In the genomic region with DNA sequence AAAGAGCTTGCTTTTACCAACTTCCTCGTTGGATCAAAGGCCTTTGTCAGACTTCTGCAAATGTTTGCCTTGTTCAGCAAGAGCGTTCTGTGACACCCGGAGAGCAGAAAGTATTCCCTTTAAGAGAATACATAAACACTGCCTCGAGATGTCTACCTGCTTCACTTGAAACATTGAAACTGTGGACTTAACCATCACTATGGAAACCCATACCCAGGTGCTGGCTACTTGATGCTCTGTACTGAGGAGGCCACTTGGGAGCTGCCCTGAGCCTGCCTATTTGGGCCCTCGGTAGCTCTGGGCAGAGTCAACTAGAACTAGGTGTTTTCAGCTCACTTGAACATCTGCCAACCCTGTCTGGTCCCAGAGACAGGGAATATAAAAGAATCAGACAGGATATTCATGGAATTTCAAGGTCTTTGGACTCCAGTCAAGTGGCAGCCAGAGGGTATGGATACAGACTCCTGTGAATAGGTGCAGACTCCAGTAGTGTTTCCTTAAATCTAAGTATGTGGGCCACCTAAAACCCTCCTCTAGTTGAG, we compare ENCODE assay signal across 11 mouse cellular contexts.
DNase-seq lines count a peak whose midpoint lies in the region; ATAC-seq lines count a peak whose summit lies in the region.
"Had no signal": no experiment of that assay in that cellular context is flagged by ENCODE, and none has a peak within 500 bp of the region (broad histone marks: within the 10 kb centered on the region; RNA-seq: fewer than 3 reads in every experiment).

No protein-coding gene starts in this region.

- no peaks in the 10 kb centered on the region for H3K36me3 ChIP-seq in heart, embryonic 15.5 days
- 0 out of 2 replicates have a peak, but pooled peaks cover under 1% of the 10 kb centered on the region for H3K36me3 ChIP-seq in heart, embryonic 11.5 days (ENCODE audit: control insufficient read depth, insufficient read depth, low read length)
- no peaks in the 10 kb centered on the region for H3K36me3 ChIP-seq in midbrain, embryonic 14.5 days (ENCODE audit: control insufficient read depth, insufficient read depth, low read length)
- no peaks in the 10 kb centered on the region for H3K36me3 ChIP-seq in midbrain, embryonic 11.5 days (ENCODE audit: control insufficient read depth, insufficient read depth, low read length)

- H3K4me1 ChIP-seq in heart, embryonic 15.5 days (replicated peaks), result peaks cover 28% of the 10 kb centered on the region
- 0 out of 2 replicates have a peak, but pooled peaks cover 6% of the 10 kb centered on the region for H3K4me1 ChIP-seq in heart, embryonic 11.5 days (ENCODE audit: control insufficient read depth, insufficient read depth, low read length)
- peaks cover 27% of the 10 kb centered on the region for H3K4me1 ChIP-seq in midbrain, embryonic 14.5 days (ENCODE audit: control insufficient read depth, insufficient read depth, low read length)
- peaks cover 10% of the 10 kb centered on the region for H3K4me1 ChIP-seq in midbrain, embryonic 11.5 days (ENCODE audit: control insufficient read depth, insufficient read depth, low read length)

- no peaks in the 10 kb centered on the region for H3K27me3 ChIP-seq in heart, embryonic 15.5 days
- no peaks in the 10 kb centered on the region for H3K27me3 ChIP-seq in heart, embryonic 11.5 days (ENCODE audit: control insufficient read depth, insufficient read depth, low read length)
- H3K27me3 ChIP-seq in midbrain, embryonic 14.5 days (ENCODE audit: control insufficient read depth, insufficient read depth, low read length), result no peaks in the 10 kb centered on the region
- H3K27me3 ChIP-seq in midbrain, embryonic 11.5 days (ENCODE audit: control insufficient read depth, insufficient read depth, low read length), result no peaks in the 10 kb centered on the region
- H3K27me3 ChIP-seq: CH12.LX; limb, embryonic 12.5 days had no signal

- peak overlapping the region; percentile 21; the same call in 1 of the 2 replicates for H3K27ac ChIP-seq in heart, embryonic 15.5 days
- H3K27ac ChIP-seq in heart, embryonic 11.5 days (ENCODE audit: low read depth, low read length), result no peak overlapping the region
- peak overlapping the region; percentile 28; the same call in 1 of the 2 replicates for H3K27ac ChIP-seq in midbrain, embryonic 14.5 days (replicated peaks; ENCODE audit: low read depth, low read length)
- no peak overlapping the region for H3K27ac ChIP-seq in midbrain, embryonic 11.5 days (ENCODE audit: low read depth, low read length)
- H3K27ac ChIP-seq: limb, embryonic 12.5 days had no signal

- H3K4me3 ChIP-seq in heart, embryonic 15.5 days, result no peak overlapping the region
- H3K4me3 ChIP-seq in heart, embryonic 11.5 days (ENCODE audit: low read depth, low read length), result no peak overlapping the region
- H3K4me3 ChIP-seq in midbrain, embryonic 14.5 days (replicated peaks; ENCODE audit: low read depth, low read length), result no peak overlapping the region
- H3K4me3 ChIP-seq in midbrain, embryonic 11.5 days (ENCODE audit: low read depth, low read length), result no peak overlapping the region
- H3K4me3 ChIP-seq: limb, embryonic 12.5 days had no signal

- 60% methylated on average over 5 of the region's 5 CpGs for WGBS in heart, embryonic 15.5 days
- 77% methylated on average over 5 of the region's 5 CpGs for WGBS in heart, embryonic 11.5 days (ENCODE audit: insufficient replicate concordance)
- WGBS in midbrain, embryonic 14.5 days, result 40% methylated on average over 5 of the region's 5 CpGs
- 75% methylated on average over 5 of the region's 5 CpGs for WGBS in midbrain, embryonic 11.5 days

- H3K9ac ChIP-seq in heart, embryonic 15.5 days, result no peak overlapping the region
- no peak overlapping the region for H3K9ac ChIP-seq in heart, embryonic 11.5 days (ENCODE audit: low read depth, low read length)
- H3K9ac ChIP-seq in midbrain, embryonic 14.5 days (replicated peaks; ENCODE audit: low read length), result no peak overlapping the region
- H3K9ac ChIP-seq in midbrain, embryonic 11.5 days (ENCODE audit: low read length), result no peak overlapping the region
- H3K9ac ChIP-seq: limb, embryonic 12.5 days had no signal

- H3K9me3 ChIP-seq in heart, embryonic 15.5 days (replicated peaks), result no peaks in the 10 kb centered on the region
- H3K9me3 ChIP-seq in heart, embryonic 11.5 days (replicated peaks; ENCODE audit: control insufficient read depth, low read length), result no peaks in the 10 kb centered on the region
- H3K9me3 ChIP-seq in midbrain, embryonic 14.5 days (ENCODE audit: control insufficient read depth, low read length), result no peaks in the 10 kb centered on the region
- no peaks in the 10 kb centered on the region for H3K9me3 ChIP-seq in midbrain, embryonic 11.5 days (ENCODE audit: control insufficient read depth, low read length)
- H3K9me3 ChIP-seq: limb, embryonic 12.5 days had no signal

- H3K4me2 ChIP-seq in heart, embryonic 15.5 days, result no peak overlapping the region
- no peak overlapping the region for H3K4me2 ChIP-seq in heart, embryonic 11.5 days
- no peak overlapping the region for H3K4me2 ChIP-seq in midbrain, embryonic 14.5 days (ENCODE audit: low read length)
- no peak overlapping the region for H3K4me2 ChIP-seq in midbrain, embryonic 11.5 days
- H3K4me2 ChIP-seq: limb, embryonic 12.5 days had no signal

- no peak for DNase-seq in midbrain, embryonic 14.5 days
- DNase-seq in midbrain, embryonic 11.5 days (ENCODE audit: low spot score, missing footprints), result no peak
- peak; percentile 57 for DNase-seq in lung, postnatal 36 days
- no peak for DNase-seq in embryo, embryonic 11 days
- no peak for DNase-seq in Muller cell, postnatal 12 days (ENCODE audit: inconsistent ontology term)
- DNase-seq: layer of hippocampus, postnatal 36 days; thymus, adult 18-20 months had no signal

- no peak for ATAC-seq in heart, embryonic 15.5 days (replicated peaks; ENCODE audit: insufficient number of reproducible peaks, insufficient read depth, low FRiP score, low read depth)
- ATAC-seq in heart, embryonic 11.5 days (replicated peaks; ENCODE audit: insufficient number of reproducible peaks, low FRiP score, low TSS enrichment), result no peak
- no peak for ATAC-seq in midbrain, embryonic 14.5 days (ENCODE audit: low FRiP score, low TSS enrichment)
- no peak for ATAC-seq in midbrain, embryonic 11.5 days (ENCODE audit: low FRiP score)

Comparison
In these comparisons a context has a peak if more than half of its experiments do, and no peak if none do; other contexts are left out.
1. H3K27ac ChIP-seq: peak in heart, embryonic 15.5 days (single experiment) and midbrain, embryonic 14.5 days (single experiment); none in heart, embryonic 11.5 days (single experiment) and midbrain, embryonic 11.5 days (single experiment).